Mouse (Mus musculus) limb, embryonic 14.5 days (tissue): ENCODE results near the gene Arhgef12. TPM values are rescaled to one million over a fixed set of nuclear protein-coding genes. Genes with fewer than 3 reads are reported as not detected.

Experiments used
- ATAC-seq: fragments of 200-750 bp; cut with Nextera tagmentation; 2 replicates; pipeline ENCODE4 v1.8.0; 2017; ENCODE audit warnings: low read depth, moderate number of reproducible peaks, moderate TSS enrichment; ENCODE audit not compliant: low FRiP score
- DNase-seq: peaks from one replicate; pipeline ENCODE4 v3.0.0-alpha.2; 2015; ENCODE audit warnings: low spot score
- H3K27ac ChIP-seq: fragments of 300-500 bp; sonication (generic); replicated peaks from 2 replicates; pipeline ENCODE4 v1.5.1; 2014; ENCODE audit warnings: low read depth, mild to moderate bottlenecking, low read length, moderate library complexity, mixed read lengths
- H3K27me3 ChIP-seq: fragments of 300-500 bp; sonication (generic); 2 replicates; pipeline ENCODE4 v1.6.1; 2014; ENCODE audit warnings: low read length, mixed read lengths; ENCODE audit not compliant: control insufficient read depth, insufficient read depth
- H3K36me3 ChIP-seq: fragments of 300-500 bp; sonication (generic); 2 replicates; pipeline ENCODE4 v1.6.1; 2014; ENCODE audit warnings: mild to moderate bottlenecking, low read length, moderate library complexity, mixed read lengths; ENCODE audit not compliant: control insufficient read depth, insufficient read depth
- H3K4me1 ChIP-seq: fragments of 300-500 bp; sonication (generic); 2 replicates; pipeline ENCODE4 v1.6.1; 2014; ENCODE audit warnings: antibody characterized with exemption, low read length, mixed read lengths; ENCODE audit not compliant: control insufficient read depth, insufficient read depth
- H3K4me2 ChIP-seq: fragments of 300-500 bp; sonication (generic); replicated peaks from 2 replicates; pipeline ENCODE4 v1.6.1; 2014; ENCODE audit warnings: low read depth, mild to moderate bottlenecking, low read length, moderate library complexity; ENCODE audit not compliant: severe bottlenecking
- H3K4me3 ChIP-seq: fragments of 300-500 bp; sonication (generic); replicated peaks from 2 replicates; pipeline ENCODE4 v1.5.1; 2014; ENCODE audit warnings: low read length
- H3K9ac ChIP-seq: fragments of 300-500 bp; sonication (generic); 2 replicates; pipeline ENCODE4 v1.6.1; 2014; ENCODE audit warnings: mild to moderate bottlenecking, low read depth, low read length, moderate library complexity; ENCODE audit not compliant: severe bottlenecking
- H3K9me3 ChIP-seq: fragments of 300-500 bp; sonication (generic); 2 replicates; pipeline ENCODE4 v1.6.1; 2016; ENCODE audit warnings: low read length; ENCODE audit not compliant: control insufficient read depth
- POLR2A ChIP-seq: fragments of 200-500 bp; IDR thresholded peaks from 2 replicates; pipeline ENCODE4 v1.8.0; 2012; ENCODE audit warnings: inconsistent platforms, mild to moderate bottlenecking, moderate library complexity, borderline replicate concordance; ENCODE audit not compliant: insufficient read depth, insufficient read length; ENCODE audit errors: extremely low read depth
- WGBS: fragments of 180-500 bp; shearing (Covaris S2); extraction: QIAGEN DNeasy Blood & Tissue Kit; methylation state at CpG from one replicate; pipeline ENCODE4 v1.1.7; 2014; 5-methylcytosine and 5-hydroxymethylcytosine counted together
- polyA plus RNA-seq, 2 experiments: library from polyadenylated mRNA; depleted of rRNA in 1 of 2; stranded (reverse) in 1 of 2; unstranded in 1 of 2; fragments of >200 nt; fragmentation: Nextera tagmentation in 1 of 2; extraction: Ambion mirVana in 1 of 2; gene quantifications; 2 replicates each; pipeline versions ENCODE4 v1.2.1 to v1.2.3; 2012 to 2014

Gene Arhgef12
- polyA plus RNA-seq, 2 experiments, result 15.7 to 26.1 TPM

DNA sequence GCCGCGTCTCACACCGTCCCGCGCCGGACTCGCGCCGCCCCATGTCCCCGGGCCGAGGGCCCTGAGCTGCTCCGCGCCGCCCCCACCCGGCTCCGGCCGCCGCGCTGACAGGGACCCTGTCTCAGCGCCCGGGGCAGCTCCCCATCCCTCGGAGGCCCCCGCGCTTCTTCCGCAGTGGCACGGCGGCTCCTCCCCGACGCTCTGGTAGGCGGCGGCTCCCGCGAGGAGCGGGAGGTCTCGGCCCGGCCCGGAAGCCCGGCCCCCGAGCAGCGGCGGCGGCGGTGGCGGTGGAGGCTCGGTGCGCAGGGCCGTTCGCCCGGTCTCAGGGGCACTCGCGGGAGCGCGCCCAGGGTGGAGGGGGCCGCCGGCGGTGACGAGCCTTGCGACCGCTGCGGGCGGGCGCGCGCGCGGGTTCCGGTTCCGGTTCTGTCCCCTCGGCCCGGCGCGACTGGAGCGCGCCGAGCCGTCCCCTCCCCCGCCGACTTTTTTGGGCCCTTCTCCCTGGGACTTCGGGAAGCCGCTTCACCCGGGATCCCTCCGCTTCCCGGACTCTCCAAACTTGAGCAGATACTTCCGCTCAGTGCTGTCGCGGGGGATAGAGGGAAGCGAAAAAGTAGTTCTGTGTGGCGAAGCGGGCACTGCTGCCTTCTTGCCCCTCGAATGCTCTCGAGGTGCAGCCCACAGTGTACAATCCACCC, 1.2 kb downstream of the Arhgef12 start:
- peak overlapping the region; percentile 93 for H3K9ac ChIP-seq
- H3K27ac ChIP-seq, result peak overlapping the region; percentile 93
- H3K4me3 ChIP-seq, result peak overlapping the region; percentile 92
- H3K9me3 ChIP-seq, result no peaks in the 10 kb centered on the region
- under 1% methylated on average over 52 of the region's 91 CpGs for WGBS
- peaks cover 4% of the 10 kb centered on the region; the same call in 1 of the 2 replicates for H3K36me3 ChIP-seq
- 0 out of 2 replicates have a peak, but pooled peaks have one; percentile 59 for TF ChIP-seq POLR2A
- DNase-seq, result peak; percentile 96
- peaks cover 26% of the 10 kb centered on the region for H3K4me1 ChIP-seq
- peak; percentile 90 for ATAC-seq
- no peaks in the 10 kb centered on the region for H3K27me3 ChIP-seq
- peak overlapping the region; percentile 71 for H3K4me2 ChIP-seq

DNA sequence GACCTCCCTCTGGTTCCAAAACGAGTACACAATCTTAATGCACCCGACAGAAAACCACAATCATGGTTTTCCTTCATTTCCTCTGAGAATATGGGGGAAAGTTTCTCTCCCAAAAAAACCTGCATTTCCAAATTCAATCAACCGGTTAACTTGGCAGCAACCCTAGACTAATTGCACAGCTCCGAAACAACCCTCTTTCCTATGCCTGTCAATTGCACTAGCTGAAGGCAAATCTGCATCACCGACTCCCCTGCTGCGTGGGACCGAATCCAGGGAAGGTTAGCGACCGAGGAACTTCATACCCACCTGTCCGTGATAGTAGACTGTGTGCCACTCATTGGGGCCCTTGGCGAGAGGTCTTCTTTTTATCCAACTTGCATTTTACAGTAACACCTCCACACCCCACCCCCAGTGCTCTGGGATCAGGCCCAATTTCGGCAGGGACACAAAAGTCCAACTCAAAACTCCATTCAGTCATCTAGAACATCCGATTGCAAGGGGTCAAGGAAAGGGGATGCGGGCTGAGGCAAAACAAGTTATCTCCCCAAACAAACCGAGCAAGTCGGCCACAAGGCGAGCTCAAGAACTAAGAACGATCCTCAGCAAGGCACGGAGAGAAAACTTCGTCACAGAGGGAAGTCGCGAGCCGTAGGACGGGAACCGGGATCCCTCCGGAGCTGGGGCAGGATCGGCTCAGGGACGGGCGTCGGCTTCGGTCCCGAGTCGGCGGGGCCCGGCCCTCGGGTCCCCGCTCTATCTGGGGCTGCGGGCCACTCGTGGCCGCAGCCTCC, 2.0 kb downstream of the Arhgef12 start:
- Histone ChIP-seq H3K4me1 (peaks cover 26% of the 10 kb centered on the region), H3K36me3 (no peaks in the 10 kb centered on the region), H3K9me3 (no peaks in the 10 kb centered on the region), H3K27ac (peak overlapping the region; percentile 93), H3K4me3 (peak overlapping the region; percentile 92), H3K27me3 (no peaks in the 10 kb centered on the region), H3K4me2 (peak overlapping the region; percentile 71), H3K9ac (peak overlapping the region; percentile 93)
- under 1% methylated on average over 20 of the region's 40 CpGs for WGBS
- no peak for TF ChIP-seq POLR2A
- ATAC-seq, result no peak
- DNase-seq, result peak; percentile 28

DNA sequence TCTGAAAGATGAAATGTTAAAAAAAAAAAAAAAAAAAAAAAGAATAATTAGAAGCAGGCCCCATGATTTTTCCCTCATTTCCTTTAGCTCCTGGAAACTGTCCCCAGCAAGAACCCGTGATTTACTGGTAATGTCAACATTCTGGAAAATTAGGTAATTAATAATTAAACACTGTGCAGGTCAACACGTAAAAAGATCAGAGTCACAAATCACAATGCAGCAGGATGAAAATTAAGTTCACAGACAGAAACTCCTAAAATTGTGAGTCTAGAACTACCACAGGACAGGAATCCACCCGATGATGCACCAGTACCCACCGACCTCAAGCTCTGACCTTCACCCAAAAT, 2.5 kb downstream of the Arhgef12 start:
- Histone ChIP-seq H3K27ac (no peak overlapping the region), H3K36me3 (no peaks in the 10 kb centered on the region), H3K4me1 (peaks cover 28% of the 10 kb centered on the region), H3K4me3 (peak overlapping the region; percentile 92), H3K4me2 (peak overlapping the region; percentile 71), H3K9me3 (no peaks in the 10 kb centered on the region), H3K27me3 (no peaks in the 10 kb centered on the region), H3K9ac (peak overlapping the region; percentile 93)
- ATAC-seq (no peak), DNase-seq (no peak)
- no peak for TF ChIP-seq POLR2A
- WGBS, result 2% methylated on average over 4 of the region's 4 CpGs

DNA sequence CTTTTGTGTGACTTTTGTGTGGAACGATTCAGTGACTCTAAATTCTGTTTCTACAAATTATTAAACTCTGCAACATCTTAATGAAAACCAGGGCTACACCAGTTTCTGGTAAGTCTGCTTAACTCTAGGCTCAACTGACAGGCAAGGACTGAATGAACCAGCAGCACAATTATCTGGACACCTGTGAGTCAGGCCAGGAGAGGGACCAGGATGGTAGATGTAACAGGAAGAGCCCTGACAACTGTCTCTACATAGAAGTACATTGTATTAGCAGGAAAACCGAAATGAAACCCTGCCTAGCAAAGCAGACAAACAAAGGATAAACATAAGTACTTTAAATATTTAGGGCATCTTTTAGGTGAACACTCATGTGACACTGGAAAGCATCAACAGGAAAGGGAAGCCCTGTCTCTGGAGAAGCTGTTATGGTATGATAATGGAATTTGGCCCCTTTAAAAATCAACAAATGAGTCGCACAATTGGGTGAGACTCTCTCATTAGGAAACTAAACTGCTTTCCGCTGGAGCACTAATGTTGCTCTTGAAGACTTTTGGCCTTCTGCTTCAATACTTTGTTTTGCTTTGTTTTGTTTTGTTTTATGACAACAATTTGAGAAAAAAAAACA, 3.3 kb downstream of the Arhgef12 start:
- peaks cover 28% of the 10 kb centered on the region for H3K4me1 ChIP-seq
- no peaks in the 10 kb centered on the region for H3K27me3 ChIP-seq
- DNase-seq (no peak), ATAC-seq (no peak)
- 0 out of 2 replicates have a peak overlapping the region, but pooled peaks have one; percentile 93 for H3K9ac ChIP-seq
- 24% methylated on average over 4 of the region's 4 CpGs for WGBS
- TF ChIP-seq POLR2A, result no peak
- peak overlapping the region; percentile 92 for H3K4me3 ChIP-seq
- H3K9me3 ChIP-seq, result no peaks in the 10 kb centered on the region
- no peaks in the 10 kb centered on the region for H3K36me3 ChIP-seq
- peak overlapping the region; percentile 71 for H3K4me2 ChIP-seq
- no peak overlapping the region for H3K27ac ChIP-seq

DNA sequence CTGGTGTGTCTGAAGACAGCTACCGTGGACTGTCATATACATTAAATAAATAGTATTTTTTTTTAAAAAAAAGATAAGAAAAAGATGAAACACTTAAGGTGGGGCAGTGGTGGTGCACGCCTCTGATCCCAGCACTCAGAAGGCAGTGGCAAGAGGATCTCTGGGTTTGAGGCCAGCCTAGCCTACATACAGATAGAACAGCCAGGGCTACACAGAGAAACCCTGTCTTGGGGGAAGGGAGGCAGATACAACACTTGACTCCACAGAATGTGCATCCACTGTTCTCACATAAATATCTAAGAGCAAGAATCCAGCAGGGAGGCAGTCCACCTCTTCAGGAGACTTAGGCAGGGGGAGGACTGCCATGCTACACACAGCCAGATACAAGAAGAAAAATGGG, 4.1 kb downstream of the Arhgef12 start:
- Histone ChIP-seq H3K4me1 (peaks cover 28% of the 10 kb centered on the region), H3K9ac (0 out of 2 replicates have a peak overlapping the region, but pooled peaks have one; percentile 3), H3K4me3 (peak overlapping the region; percentile 92; the same call in 1 of the 2 replicates), H3K4me2 (peak overlapping the region; percentile 71), H3K9me3 (no peaks in the 10 kb centered on the region), H3K36me3 (no peaks in the 10 kb centered on the region), H3K27ac (no peak overlapping the region), H3K27me3 (no peaks in the 10 kb centered on the region)
- no peak for DNase-seq
- ATAC-seq, result no peak
- WGBS, result 94% methylated on average over 2 of the region's 2 CpGs
- TF ChIP-seq POLR2A, result no peak
